Mouse (Mus musculus) liver, postnatal 0 days (tissue): ENCODE measurements around the gene Csrnp1.

Experiments
- CTCF ChIP-seq: sonication (generic); IDR thresholded peaks from 2 replicates; pipeline ENCODE4 v1.5.1; 2016; ENCODE audit warnings: antibody characterized with exemption, low read depth
- EP300 ChIP-seq: IDR thresholded peaks from 2 replicates; pipeline ENCODE4 v1.6.1; 2016; ENCODE audit warnings: antibody characterized with exemption, low read depth, mild to moderate bottlenecking

GRCm38 (mm10) chr9:120023086-120023811, 38.8 kb upstream of the Csrnp1 start, which contains the start of gene Xirp1:
- no peak for TF ChIP-seq CTCF
- no peak for TF ChIP-seq EP300
